Mouse (Mus musculus): Measurements from ENCODE around the gene Ccdc153.

The Ccdc153 gene

DNA sequence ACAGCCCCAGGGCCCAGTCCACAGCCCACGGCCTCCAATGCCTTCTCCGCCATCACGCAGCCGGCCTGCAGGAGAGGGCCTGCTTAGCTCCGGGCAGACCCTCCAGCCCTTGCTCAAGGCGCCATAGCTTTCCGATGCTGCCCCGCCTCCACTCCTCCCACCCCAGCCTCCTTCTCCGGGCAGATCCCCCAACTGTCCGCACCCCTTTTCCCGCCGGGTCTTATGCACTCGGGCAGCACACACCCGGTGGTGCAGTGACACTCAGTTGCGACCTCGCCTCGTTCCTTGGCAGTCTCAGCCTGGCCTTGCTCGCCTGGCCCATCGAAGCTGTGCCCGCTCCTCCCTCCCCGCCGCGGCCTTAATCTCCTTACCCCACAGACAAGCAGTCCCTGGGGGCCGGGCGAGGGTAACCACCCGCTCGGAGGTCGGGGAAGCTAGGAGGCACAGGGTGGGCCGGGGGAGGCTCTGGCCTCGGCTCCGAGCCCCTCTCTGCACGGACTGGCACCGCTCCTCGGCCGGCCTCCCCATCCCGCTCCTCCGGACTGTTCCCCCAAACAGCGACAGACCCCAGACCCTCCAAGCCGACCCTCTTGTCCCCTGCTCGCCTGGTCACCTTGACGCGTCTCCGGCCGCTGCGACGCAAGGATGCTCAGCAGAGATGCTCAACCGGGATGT lies 47.1 kb downstream of the Ccdc153 start:
- DNase-seq = peak; percentile 45

DNA sequence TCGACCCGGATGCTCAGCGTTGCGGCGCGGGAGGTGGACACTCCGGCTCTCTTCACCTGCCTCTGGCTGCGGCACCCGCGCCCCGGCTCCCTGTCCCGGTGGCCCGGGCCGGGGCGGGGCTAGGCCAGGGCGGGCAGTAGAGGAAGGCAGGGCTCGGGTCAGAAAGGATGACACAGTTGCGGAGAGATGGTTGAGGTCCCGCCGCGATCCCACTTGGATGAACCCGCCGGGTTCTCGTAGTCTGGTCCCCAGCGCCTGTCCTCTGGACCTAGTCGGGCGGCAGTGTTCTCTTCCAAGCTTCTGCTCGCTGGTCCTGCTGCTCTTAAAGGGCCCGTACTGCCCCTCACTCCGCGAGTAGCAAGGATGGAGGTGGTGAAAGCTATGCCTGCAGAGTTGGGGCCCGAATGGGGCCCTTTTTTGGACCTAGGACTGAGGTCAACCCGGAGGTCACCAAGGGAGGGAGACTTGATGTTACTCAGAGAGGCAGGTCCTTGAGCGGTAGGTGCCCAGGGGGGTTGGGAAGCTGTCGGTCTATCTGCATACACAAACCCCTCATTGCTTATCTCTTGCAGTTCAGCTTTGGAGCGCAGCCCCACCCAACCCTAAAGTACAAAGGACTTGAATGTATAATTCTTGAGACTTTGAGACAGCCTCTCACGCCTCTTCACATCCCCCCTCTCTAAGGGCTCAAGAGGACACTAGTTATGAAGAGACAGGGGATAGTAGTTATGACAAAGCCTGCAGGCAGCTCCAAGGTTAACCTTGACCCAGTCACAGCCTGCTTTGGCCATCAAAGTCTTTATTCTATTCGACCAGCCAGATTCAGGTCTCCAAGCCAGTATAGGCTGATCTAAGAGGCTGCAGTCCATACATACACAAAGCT lies 47.8 kb downstream of the Ccdc153 start, which contains the start of gene Abcg4:
Gene Abcg4 (minus strand): TSS at position 540 of the 883 bp plus-strand sequence.
- peak; percentile 67 for DNase-seq

DNA sequence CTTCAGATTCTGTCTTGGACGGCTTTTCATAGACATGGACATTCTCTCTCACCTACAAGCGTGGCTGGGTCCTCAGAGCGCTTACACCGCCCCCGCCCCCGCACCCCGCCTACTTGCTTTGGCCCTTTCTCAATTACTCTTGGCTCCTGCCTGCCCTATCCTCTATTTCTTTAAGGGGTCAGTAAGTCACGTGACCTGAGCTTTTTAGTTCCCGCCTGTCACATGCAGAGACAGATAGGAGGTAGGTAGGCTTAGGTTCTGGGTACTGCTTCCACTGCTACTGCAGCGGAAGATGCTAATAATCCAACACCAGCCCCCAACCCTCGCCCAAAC lies 48.4 kb downstream of the Ccdc153 start:
- DNase-seq = no peak

DNA sequence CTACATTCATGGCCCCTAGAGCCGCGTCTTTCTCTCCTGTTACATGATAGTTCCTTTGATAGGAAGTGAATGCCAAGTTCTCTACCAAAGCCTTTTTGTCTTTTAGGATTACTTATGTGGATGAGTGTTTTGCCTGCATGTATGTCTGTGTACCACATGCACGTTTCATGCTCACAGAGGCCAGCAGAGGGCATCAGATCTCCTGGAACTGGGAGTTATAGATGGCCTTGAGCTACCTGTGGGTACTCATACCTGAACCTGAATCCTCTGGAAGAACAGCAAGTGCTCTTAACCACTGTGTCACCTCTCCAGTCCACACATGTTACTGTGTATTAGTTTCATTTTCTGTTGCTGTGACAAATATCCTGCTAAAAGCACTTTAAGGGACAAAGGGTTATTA lies 52.0 kb downstream of the Ccdc153 start:
- no peak for DNase-seq

Data from cerebellum, adult 8-10 months (tissue).